Mouse (Mus musculus) heart, embryonic 12.5 days (tissue): ENCODE data around the gene Map1a. TPM values are rescaled to one million over a fixed set of nuclear protein-coding genes. Genes with fewer than 3 reads are reported as not detected.

Source experiments
- ATAC-seq: fragments of 200-750 bp; cut with Nextera tagmentation; 2 replicates; pipeline ENCODE4 v1.8.0; 2017; ENCODE audit warnings: moderate TSS enrichment, moderate library complexity; ENCODE audit not compliant: insufficient number of reproducible peaks, low FRiP score
- H3K27ac ChIP-seq: fragments of 300-500 bp; sonication (generic); 2 replicates; pipeline ENCODE4 v1.5.1; 2016; ENCODE audit warnings: mild to moderate bottlenecking, moderate library complexity; ENCODE audit not compliant: poor library complexity, severe bottlenecking
- H3K27me3 ChIP-seq: fragments of 300-500 bp; sonication (generic); replicated peaks from 2 replicates; pipeline ENCODE4 v1.6.1; 2016; ENCODE audit warnings: mild to moderate bottlenecking, moderate library complexity
- H3K36me3 ChIP-seq: fragments of 300-500 bp; sonication (generic); 2 replicates; pipeline ENCODE4 v1.6.1; 2016; ENCODE audit warnings: mild to moderate bottlenecking, moderate library complexity
- H3K4me1 ChIP-seq: fragments of 300-500 bp; sonication (generic); replicated peaks from 2 replicates; pipeline ENCODE4 v1.6.1; 2016; ENCODE audit warnings: mild to moderate bottlenecking
- H3K4me2 ChIP-seq: fragments of 300-500 bp; sonication (generic); 2 replicates; pipeline ENCODE4 v1.6.1; 2016; ENCODE audit warnings: mild to moderate bottlenecking, moderate library complexity
- H3K4me3 ChIP-seq: fragments of 300-500 bp; sonication (generic); 2 replicates; pipeline ENCODE4 v1.5.1; 2016; ENCODE audit warnings: mild to moderate bottlenecking
- H3K9ac ChIP-seq: fragments of 300-500 bp; sonication (generic); 2 replicates; pipeline ENCODE4 v1.6.1; 2016; ENCODE audit warnings: mild to moderate bottlenecking, moderate library complexity
- H3K9me3 ChIP-seq: fragments of 300-500 bp; sonication (generic); replicated peaks from 2 replicates; pipeline ENCODE4 v1.6.1; 2016; ENCODE audit warnings: mild to moderate bottlenecking, moderate library complexity
- WGBS: fragments of 180-500 bp; shearing (Covaris S2); methylation state at CpG from one replicate; pipeline ENCODE4 v1.1.7; 2016; 5-methylcytosine and 5-hydroxymethylcytosine counted together
- polyA plus RNA-seq: library from polyadenylated mRNA; unstranded; fragments of >200 nt; fragmentation: Nextera tagmentation; extraction: Ambion mirVana; gene quantifications from 2 replicates; pipeline ENCODE4 v1.2.1, GENCODE M21; 2016

The Map1a gene
- polyA plus RNA-seq, 1 experiment from 2014 or later = 4.7 TPM

GRCm38 (mm10) chr2:121359461-121359860 lies 70.1 kb downstream of the Map1a start:
- Histone ChIP-seq H3K36me3 (no peaks in the 10 kb centered on the region), H3K27ac (no peak overlapping the region), H3K4me1 (peaks cover 9% of the 10 kb centered on the region), H3K9me3 (no peaks in the 10 kb centered on the region), H3K4me3 (no peak overlapping the region), H3K9ac (no peak overlapping the region), H3K4me2 (no peak overlapping the region), H3K27me3 (peaks cover 47% of the 10 kb centered on the region)
- ATAC-seq = no peak
- WGBS = 50% methylated on average over 4 of the region's 4 CpGs

Other genes with a start within 250 kb of the Map1a start
- gene Tgm5, start 203.8 kb upstream of the Map1a start, polyA plus RNA-seq = not detected in 2 replicates
- not detected in 2 replicates for gene Tgm7, start 179.8 kb upstream of the Map1a start, polyA plus RNA-seq
- gene Adal, start 149.2 kb upstream of the Map1a start, polyA plus RNA-seq = 13.5 and 13.7 TPM in 2 replicates
- gene Lcmt2, start 148.9 kb upstream of the Map1a start, polyA plus RNA-seq = 15.1 and 17.4 TPM in 2 replicates
- 45.2 and 46.4 TPM in 2 replicates for gene Tubgcp4, start 118.9 kb upstream of the Map1a start, polyA plus RNA-seq
- 6.8 and 7.9 TPM in 2 replicates for gene Zscan29, start 118.5 kb upstream of the Map1a start, polyA plus RNA-seq
- 69.8 and 78.4 TPM in 2 replicates for gene Trp53bp1, start 18.2 kb upstream of the Map1a start, polyA plus RNA-seq
- 11.2 and 11.6 TPM in 2 replicates for gene Ppip5k1, start 65.8 kb downstream of the Map1a start, polyA plus RNA-seq
- gene Ckmt1, start 68.1 kb downstream of the Map1a start, polyA plus RNA-seq = 0.42 TPM in 1 of 2 replicates, not detected in the other
- not detected in 2 replicates for gene Strc, start 97.6 kb downstream of the Map1a start, polyA plus RNA-seq
- gene Pdia3, start 124.2 kb downstream of the Map1a start, polyA plus RNA-seq = 643 and 651 TPM in 2 replicates
- gene Catsper2, start 124.2 kb downstream of the Map1a start, polyA plus RNA-seq = 2.8 and 3.5 TPM in 2 replicates
- 1.0 and 1.4 TPM in 2 replicates for gene Ell3, start 154.7 kb downstream of the Map1a start, polyA plus RNA-seq
- gene Serf2, start 159.6 kb downstream of the Map1a start, polyA plus RNA-seq = 610 and 670 TPM in 2 replicates
- 97.4 and 120 TPM in 2 replicates for gene Hypk, start 163.7 kb downstream of the Map1a start, polyA plus RNA-seq
- 0.12 and 0.13 TPM in 2 replicates for gene Serinc4, start 167.2 kb downstream of the Map1a start, polyA plus RNA-seq
- 48.4 and 49.0 TPM in 2 replicates for gene Mfap1b, start 184.5 kb downstream of the Map1a start, polyA plus RNA-seq
- gene Mfap1a, start 217.1 kb downstream of the Map1a start, polyA plus RNA-seq = 16.9 and 18.6 TPM in 2 replicates
- 7.3 and 7.5 TPM in 2 replicates for gene Wdr76, start 217.1 kb downstream of the Map1a start, polyA plus RNA-seq